Mouse (Mus musculus): ENCODE measurements around the gene Ccdc130. TPM values are rescaled to one million over a fixed set of nuclear protein-coding genes. Genes with fewer than 3 reads are reported as not detected.
"Not testable (repeated sequence)": the region's sequence is repeated elsewhere in the genome, so short reads cannot be mapped to it uniquely, and the experiment has no call there.

Gene Ccdc130
- 22.3 and 24.0 TPM in 2 replicates for polyA plus RNA-seq (2015; fragmentation: Nextera tagmentation; extraction: Ambion mirVana)

- H3K4me1 ChIP-seq (replicated peaks): peaks cover 10% of the 10 kb centered on the region
- H3K36me3 ChIP-seq: peaks cover 22% of the 10 kb centered on the region
- under 1% methylated on average over 44 of the region's 44 CpGs for WGBS
- peak within 1 kb of the TSS; percentile 78 for H3K9ac ChIP-seq (replicated peaks)
- ATAC-seq: peak; percentile 99
- H3K4me2 ChIP-seq (replicated peaks): peak within 1 kb of the TSS; percentile 91
- no peaks in the 10 kb centered on the region for H3K9me3 ChIP-seq
- H3K27ac ChIP-seq: peak within 1 kb of the TSS; percentile 72
- H3K4me3 ChIP-seq (replicated peaks): peak within 1 kb of the TSS; percentile 64
- H3K27me3 ChIP-seq: no peaks in the 10 kb centered on the region
Measured at GRCm38 (mm10) chr8:84269950-84270773, at the start of gene Ccdc130. Ccdc130 (minus strand) TSS chr8:84270380.

DNA sequence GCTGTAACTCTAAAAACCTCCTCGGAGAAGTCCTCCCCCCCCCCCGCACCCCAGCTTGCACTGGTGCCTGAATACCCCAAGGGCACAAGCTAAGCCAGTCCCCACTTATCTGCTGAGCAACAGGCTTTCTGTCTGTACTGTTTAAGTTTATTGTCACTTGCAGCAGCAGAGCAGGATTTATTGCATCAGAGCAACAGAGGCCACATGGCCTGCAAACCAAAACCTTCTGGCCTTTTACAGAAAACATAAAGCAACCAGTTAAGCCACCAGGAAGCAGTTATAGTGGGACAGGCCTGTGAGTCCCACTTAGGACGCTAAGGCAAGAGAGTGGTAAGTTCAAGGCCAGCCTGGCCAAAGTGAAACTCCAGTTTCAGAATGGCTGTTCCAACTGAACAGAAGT is 38.2 kb upstream of the Ccdc130 start:
- Histone ChIP-seq H3K27ac (no peak overlapping the region), H3K36me3 (no peaks in the 10 kb centered on the region), H3K27me3 (no peaks in the 10 kb centered on the region), H3K4me1 (replicated peaks) (no peaks in the 10 kb centered on the region), H3K9me3 (0 out of 2 replicates have a peak, but pooled peaks cover 3% of the 10 kb centered on the region), H3K4me3 (replicated peaks) (no peak overlapping the region), H3K9ac (replicated peaks) (no peak overlapping the region), H3K4me2 (replicated peaks) (no peak overlapping the region)
- ATAC-seq: no peak
- 75% methylated on average over 3 of the region's 3 CpGs for WGBS

- no peaks in the 10 kb centered on the region for H3K27me3 ChIP-seq
- H3K4me2 ChIP-seq (replicated peaks): no peak overlapping the region
- H3K27ac ChIP-seq: no peak overlapping the region
- no peaks in the 10 kb centered on the region for H3K4me1 ChIP-seq (replicated peaks)
- ATAC-seq: no peak
- H3K9ac ChIP-seq (replicated peaks): no peak overlapping the region
- H3K9me3 ChIP-seq: 0 out of 2 replicates have a peak, but pooled peaks cover 3% of the 10 kb centered on the region
- 94% methylated on average over 2 of the region's 2 CpGs for WGBS
- no peak overlapping the region for H3K4me3 ChIP-seq (replicated peaks)
- no peaks in the 10 kb centered on the region for H3K36me3 ChIP-seq
Measured at GRCm38 (mm10) chr8:84303951-84304350, 33.8 kb upstream of the Ccdc130 start.

DNA sequence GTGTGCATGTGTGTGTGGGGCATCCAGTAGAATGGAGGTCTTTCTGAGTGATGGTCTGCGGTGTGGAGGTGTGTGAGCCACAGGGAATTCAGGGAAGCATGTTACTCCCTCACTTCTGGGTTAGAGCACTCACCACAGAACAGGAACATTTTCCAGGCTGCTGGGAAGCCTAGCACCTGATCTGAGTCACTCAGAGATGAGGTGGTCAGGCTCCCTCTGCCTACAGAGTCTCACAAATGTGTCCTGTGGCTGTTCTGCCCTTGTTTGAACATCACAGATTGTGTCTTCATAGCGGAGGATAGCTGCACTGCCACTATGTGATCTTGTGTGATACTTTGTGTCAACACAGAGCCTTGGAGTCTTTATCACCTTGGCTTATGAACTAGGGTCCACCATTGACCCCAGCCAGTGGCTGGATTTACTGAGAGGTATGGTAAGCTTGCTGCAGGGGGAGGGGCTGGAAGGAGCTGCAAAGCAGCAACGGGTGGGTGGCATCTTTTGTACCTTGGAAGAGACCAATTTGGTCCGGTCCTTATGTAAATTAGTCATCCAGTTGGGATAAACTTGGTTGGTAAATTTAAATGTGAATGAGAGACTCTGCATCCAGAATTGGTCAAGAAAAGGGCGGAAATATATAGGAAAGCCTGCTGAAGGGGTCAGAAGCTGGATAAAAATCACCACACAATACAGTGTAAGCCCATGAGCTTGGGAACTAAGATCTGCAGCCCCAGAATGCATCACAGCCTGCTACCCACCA is 27.0 kb upstream of the Ccdc130 start:
- H3K9me3 ChIP-seq: no peaks in the 10 kb centered on the region
- H3K9ac ChIP-seq (replicated peaks): no peak overlapping the region
- H3K36me3 ChIP-seq: no peaks in the 10 kb centered on the region
- H3K4me1 ChIP-seq (replicated peaks): no peaks in the 10 kb centered on the region
- no peaks in the 10 kb centered on the region for H3K27me3 ChIP-seq
- H3K4me2 ChIP-seq (replicated peaks): no peak overlapping the region
- ATAC-seq: no peak
- 63% methylated on average over 5 of the region's 5 CpGs for WGBS
- H3K4me3 ChIP-seq (replicated peaks): no peak overlapping the region
- no peak overlapping the region for H3K27ac ChIP-seq

DNA sequence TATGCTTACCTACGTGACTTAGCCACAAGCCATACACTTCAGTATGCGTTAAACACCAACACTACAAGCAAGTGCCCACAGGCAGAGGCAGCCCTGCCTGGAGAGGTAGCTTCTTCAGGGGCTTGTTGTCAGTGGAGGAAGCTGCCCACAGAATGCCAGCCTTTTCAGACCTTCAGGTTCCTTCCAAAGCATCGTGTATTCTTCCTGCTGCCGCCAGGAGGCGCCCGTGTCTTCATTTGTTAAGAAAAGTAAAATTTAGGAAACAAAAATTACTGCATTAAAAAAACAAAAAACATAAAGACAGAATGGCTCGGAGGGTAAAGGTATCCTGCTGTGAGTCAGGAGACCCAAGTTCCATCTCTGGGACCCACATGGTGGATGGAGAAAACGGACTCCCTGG is 21.5 kb upstream of the Ccdc130 start:
- H3K27ac ChIP-seq: no peak overlapping the region
- H3K9me3 ChIP-seq: no peaks in the 10 kb centered on the region
- no peaks in the 10 kb centered on the region for H3K27me3 ChIP-seq
- no peak overlapping the region for H3K9ac ChIP-seq (replicated peaks)
- no peak overlapping the region for H3K4me3 ChIP-seq (replicated peaks)
- 26% methylated on average over 8 of the region's 8 CpGs for WGBS
- H3K4me2 ChIP-seq (replicated peaks): no peak overlapping the region
- ATAC-seq: no peak
- H3K36me3 ChIP-seq: no peaks in the 10 kb centered on the region
- H3K4me1 ChIP-seq (replicated peaks): no peaks in the 10 kb centered on the region

DNA sequence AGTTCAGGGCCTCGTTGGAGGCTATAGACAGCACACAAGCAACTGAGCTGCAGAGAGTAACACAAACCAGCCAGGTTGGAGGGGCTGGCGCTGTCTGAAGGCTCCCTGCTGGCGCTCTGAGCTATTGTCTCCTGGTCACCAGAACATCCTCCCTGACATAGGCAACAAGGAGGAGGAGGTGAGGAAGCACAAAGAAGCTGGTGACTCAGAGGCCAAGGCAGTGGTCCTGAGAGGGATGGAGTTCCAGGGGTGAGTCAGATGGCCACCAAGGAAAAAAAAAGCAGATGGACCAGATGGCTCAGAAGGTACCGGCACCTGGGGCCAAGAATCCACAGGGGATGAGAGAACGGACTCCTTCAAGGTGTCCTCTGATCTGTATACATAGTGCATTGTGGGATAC is 20.9 kb upstream of the Ccdc130 start:
- Histone ChIP-seq H3K4me1 (replicated peaks) (no peaks in the 10 kb centered on the region), H3K27me3 (no peaks in the 10 kb centered on the region), H3K4me2 (replicated peaks) (no peak overlapping the region), H3K9me3 (no peaks in the 10 kb centered on the region), H3K36me3 (no peaks in the 10 kb centered on the region), H3K9ac (replicated peaks) (0 out of 2 replicates have a peak overlapping the region, but pooled peaks have one; percentile 4), H3K27ac (no peak overlapping the region), H3K4me3 (replicated peaks) (no peak overlapping the region)
- no peak for ATAC-seq
- WGBS: 66% methylated on average over 5 of the region's 5 CpGs

- no peak for ATAC-seq
- H3K9me3 ChIP-seq: no peaks in the 10 kb centered on the region
- 58% methylated on average over 2 of the region's 2 CpGs for WGBS
- no peaks in the 10 kb centered on the region for H3K27me3 ChIP-seq
- no peaks in the 10 kb centered on the region for H3K36me3 ChIP-seq
- H3K4me2 ChIP-seq (replicated peaks): no peak overlapping the region
- H3K27ac ChIP-seq: no peak overlapping the region
- H3K4me1 ChIP-seq (replicated peaks): no peaks in the 10 kb centered on the region
- H3K9ac ChIP-seq (replicated peaks): no peak overlapping the region
- H3K4me3 ChIP-seq (replicated peaks): no peak overlapping the region
Measured at GRCm38 (mm10) chr8:84288892-84289291, 18.7 kb upstream of the Ccdc130 start.

DNA sequence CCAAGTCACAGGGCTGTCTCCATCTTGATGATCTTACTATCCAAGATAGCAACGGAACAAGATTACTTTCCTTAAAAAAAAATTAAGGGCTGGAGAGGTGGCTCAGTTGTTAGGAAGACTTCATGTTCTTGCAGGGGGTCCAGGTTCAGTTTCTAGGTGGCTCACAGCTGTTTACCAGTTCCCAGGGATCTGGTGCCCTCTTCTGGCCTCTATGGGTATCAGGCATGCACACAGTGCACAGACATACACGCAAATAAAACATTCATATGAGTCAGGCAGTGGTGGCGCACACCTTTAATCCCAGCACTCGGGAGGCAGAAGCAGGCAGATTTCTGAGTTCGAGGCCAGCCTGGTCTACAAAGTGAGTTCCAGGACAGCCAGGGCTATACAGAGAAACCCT is 15.5 kb upstream of the Ccdc130 start:
- ATAC-seq; H3K4me2 ChIP-seq (replicated peaks); H3K27me3 ChIP-seq; H3K4me1 ChIP-seq (replicated peaks); H3K27ac ChIP-seq; H3K9ac ChIP-seq (replicated peaks); H3K36me3 ChIP-seq; H3K4me3 ChIP-seq (replicated peaks); H3K9me3 ChIP-seq: not testable (repeated sequence)
- 57% methylated on average over 5 of the region's 5 CpGs for WGBS

- H3K4me3 ChIP-seq (replicated peaks): no peak overlapping the region
- H3K9me3 ChIP-seq: no peaks in the 10 kb centered on the region
- no peak overlapping the region for H3K27ac ChIP-seq
- H3K36me3 ChIP-seq: no peaks in the 10 kb centered on the region
- no peak overlapping the region for H3K4me2 ChIP-seq (replicated peaks)
- WGBS: 46% methylated on average over 9 of the region's 9 CpGs
- no peak overlapping the region for H3K9ac ChIP-seq (replicated peaks)
- no peaks in the 10 kb centered on the region for H3K4me1 ChIP-seq (replicated peaks)
- no peak for ATAC-seq
- H3K27me3 ChIP-seq: no peaks in the 10 kb centered on the region
Measured at GRCm38 (mm10) chr8:84284608-84285063, 14.5 kb upstream of the Ccdc130 start.

- Histone ChIP-seq H3K4me1 (replicated peaks) (no peaks in the 10 kb centered on the region), H3K27ac (no peak overlapping the region), H3K9me3 (no peaks in the 10 kb centered on the region), H3K27me3 (no peaks in the 10 kb centered on the region), H3K9ac (replicated peaks) (no peak overlapping the region), H3K4me2 (replicated peaks) (no peak overlapping the region), H3K36me3 (no peaks in the 10 kb centered on the region), H3K4me3 (replicated peaks) (no peak overlapping the region)
- no peak for ATAC-seq
- WGBS: 86% methylated on average over 10 of the region's 10 CpGs
Measured at GRCm38 (mm10) chr8:84280777-84281176, 10.6 kb upstream of the Ccdc130 start.

DNA sequence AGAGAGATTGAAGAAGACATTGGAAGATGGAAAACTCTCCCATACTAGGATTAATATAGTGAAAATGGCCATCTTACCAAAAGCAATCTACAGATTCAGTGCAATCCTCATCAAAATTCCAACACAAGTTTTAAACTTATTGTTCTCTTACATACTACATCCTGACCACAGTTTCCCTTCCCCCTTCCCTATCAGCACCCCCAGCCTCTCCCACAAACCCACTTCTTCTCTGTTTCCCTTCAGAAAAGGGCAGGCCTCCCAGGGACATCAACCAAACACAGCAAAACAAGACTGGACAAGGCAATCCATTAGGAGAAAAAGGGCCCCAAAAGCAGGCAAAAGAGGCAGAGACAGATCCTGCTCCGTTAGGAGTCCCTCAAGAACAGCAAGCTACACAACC is 6.3 kb upstream of the Ccdc130 start:
- H3K4me3 ChIP-seq (replicated peaks): no peak overlapping the region
- no peaks in the 10 kb centered on the region for H3K27me3 ChIP-seq
- 66% methylated on average over 1 of the region's 1 CpGs for WGBS
- H3K4me1 ChIP-seq (replicated peaks): no peaks in the 10 kb centered on the region
- no peak overlapping the region for H3K4me2 ChIP-seq (replicated peaks)
- ATAC-seq: no peak
- no peak overlapping the region for H3K27ac ChIP-seq
- H3K36me3 ChIP-seq: no peaks in the 10 kb centered on the region
- H3K9me3 ChIP-seq: no peaks in the 10 kb centered on the region
- no peak overlapping the region for H3K9ac ChIP-seq (replicated peaks)

- H3K4me1 ChIP-seq (replicated peaks): peaks cover 9% of the 10 kb centered on the region
- no peaks in the 10 kb centered on the region for H3K27me3 ChIP-seq
- no peak for ATAC-seq
- no peak overlapping the region for H3K27ac ChIP-seq
- 78% methylated on average over 3 of the region's 3 CpGs for WGBS
- H3K9me3 ChIP-seq: no peaks in the 10 kb centered on the region
- no peak overlapping the region for H3K9ac ChIP-seq (replicated peaks)
- no peaks in the 10 kb centered on the region for H3K36me3 ChIP-seq
- no peak overlapping the region for H3K4me2 ChIP-seq (replicated peaks)
- H3K4me3 ChIP-seq (replicated peaks): no peak overlapping the region
Measured at GRCm38 (mm10) chr8:84273968-84274367, 3.8 kb upstream of the Ccdc130 start.

Measured in midbrain, embryonic 13.5 days (tissue).